ENCODE assay signal across 18 mouse cellular contexts in the genomic region with DNA sequence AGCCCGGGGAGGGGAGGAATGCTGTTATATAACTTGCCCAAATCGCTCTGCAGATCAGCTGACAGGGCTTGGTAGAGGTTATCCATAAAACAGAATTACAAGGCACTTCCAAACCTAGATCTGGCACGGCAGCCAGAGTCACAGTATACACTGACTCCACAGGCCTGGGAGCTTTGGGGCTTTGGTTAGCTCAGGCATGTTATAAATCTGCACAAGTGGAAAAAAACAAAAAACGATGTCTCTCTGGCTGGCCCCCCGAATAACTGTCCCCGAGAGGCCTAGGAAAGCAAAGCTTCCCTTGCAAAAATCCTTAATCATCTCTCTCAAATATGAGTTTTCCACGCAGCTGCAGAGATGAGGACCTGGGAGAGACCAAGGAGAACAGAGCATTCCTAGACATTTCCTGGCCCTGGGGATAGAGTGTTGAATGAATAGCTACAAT.
DNase-seq lines count a peak whose midpoint lies in the region; ATAC-seq and TF ChIP-seq lines count a peak whose summit lies in the region.
"Had no signal": no experiment of that assay in that cellular context is flagged by ENCODE, and none has a peak within 500 bp of the region (broad histone marks: within the 10 kb centered on the region; RNA-seq: fewer than 3 reads in every experiment).

No protein-coding gene starts in this region.

- no peaks in the 10 kb centered on the region for H3K27me3 ChIP-seq in heart, embryonic 15.5 days
- H3K27me3 ChIP-seq in C2C12 (ENCODE audit: control insufficient read depth, insufficient read depth, insufficient read length), result no peaks in the 10 kb centered on the region
- H3K27me3 ChIP-seq in limb, embryonic 15.5 days, result no peaks in the 10 kb centered on the region
- no peaks in the 10 kb centered on the region for H3K27me3 ChIP-seq in midbrain, embryonic 14.5 days (ENCODE audit: control insufficient read depth, insufficient read depth, low read length)
- H3K27me3 ChIP-seq: Patski had no signal

- H3K79me2 ChIP-seq in C2C12 (ENCODE audit: control insufficient read depth, insufficient read depth), result no peaks in the 10 kb centered on the region

- no peaks in the 10 kb centered on the region for H3K9me3 ChIP-seq in heart, embryonic 15.5 days (replicated peaks)
- no peaks in the 10 kb centered on the region for H3K9me3 ChIP-seq in limb, embryonic 15.5 days
- no peaks in the 10 kb centered on the region for H3K9me3 ChIP-seq in midbrain, embryonic 14.5 days (ENCODE audit: control insufficient read depth, low read length)
- H3K9me3 ChIP-seq: hindbrain, embryonic 10.5 days; megakaryocyte, embryonic 14.5 days had no signal

- H3K4me1 ChIP-seq in heart, embryonic 15.5 days (replicated peaks), result peaks cover 41% of the 10 kb centered on the region
- peaks cover 51% of the 10 kb centered on the region for H3K4me1 ChIP-seq in limb, embryonic 15.5 days
- H3K4me1 ChIP-seq in midbrain, embryonic 14.5 days (ENCODE audit: control insufficient read depth, insufficient read depth, low read length), result peaks cover 7% of the 10 kb centered on the region; the same call in 1 of the 2 replicates

- peak overlapping the region; percentile 81 for H3K27ac ChIP-seq in heart, embryonic 15.5 days
- peak overlapping the region; percentile 85 for H3K27ac ChIP-seq in limb, embryonic 15.5 days
- no peak overlapping the region for H3K27ac ChIP-seq in midbrain, embryonic 14.5 days (replicated peaks; ENCODE audit: low read depth, low read length)
- H3K27ac ChIP-seq: hindbrain, embryonic 10.5 days; liver, embryonic 14.5 days had no signal

- H3ac ChIP-seq in C2C12 (ENCODE audit: control insufficient read depth, insufficient read length, low read depth), result no peak overlapping the region

- 65% methylated on average over 7 of the region's 7 CpGs for WGBS in heart, embryonic 15.5 days
- WGBS in limb, embryonic 15.5 days, result 16% methylated on average over 7 of the region's 7 CpGs
- WGBS in midbrain, embryonic 14.5 days, result 81% methylated on average over 7 of the region's 7 CpGs

- no peak overlapping the region for H3K4me2 ChIP-seq in heart, embryonic 15.5 days
- H3K4me2 ChIP-seq in limb, embryonic 15.5 days, result no peak overlapping the region
- H3K4me2 ChIP-seq in midbrain, embryonic 14.5 days (ENCODE audit: low read length), result no peak overlapping the region

- ATAC-seq in heart, embryonic 15.5 days (replicated peaks; ENCODE audit: insufficient number of reproducible peaks, insufficient read depth, low FRiP score, low read depth), result no peak
- ATAC-seq in limb, embryonic 15.5 days (ENCODE audit: insufficient number of reproducible peaks, low FRiP score, low TSS enrichment, low read depth), result peak; percentile 78
- no peak for ATAC-seq in midbrain, embryonic 14.5 days (ENCODE audit: low FRiP score, low TSS enrichment)
- ATAC-seq: forebrain, postnatal 0 days had no signal

- no peaks in the 10 kb centered on the region for H3K36me3 ChIP-seq in heart, embryonic 15.5 days
- H3K36me3 ChIP-seq in C2C12 (ENCODE audit: control insufficient read depth, insufficient read depth), result no peaks in the 10 kb centered on the region
- H3K36me3 ChIP-seq in limb, embryonic 15.5 days, result no peaks in the 10 kb centered on the region
- no peaks in the 10 kb centered on the region for H3K36me3 ChIP-seq in midbrain, embryonic 14.5 days (ENCODE audit: control insufficient read depth, insufficient read depth, low read length)
- H3K36me3 ChIP-seq: hindbrain, embryonic 10.5 days had no signal

- no peak for DNase-seq in heart, adult 8-10 months (ENCODE audit: low spot score)
- DNase-seq in gastrocnemius, adult 18-20 months (ENCODE audit: low spot score), result peak; percentile 64
- no peak for DNase-seq in lung, postnatal 14 days
- DNase-seq in yolk sac, embryonic 10.5 days (ENCODE audit: low spot score), result no peak
- DNase-seq in midbrain, embryonic 14.5 days, result no peak
- DNase-seq: adrenal gland, adult 2 months; embryo, embryonic 11 days; forebrain, postnatal 0 days; kidney, adult 9 months; right cerebral cortex, postnatal 25 days; thymus, postnatal 36 days had no signal

- no peak overlapping the region for H3K9ac ChIP-seq in heart, embryonic 15.5 days
- no peak overlapping the region for H3K9ac ChIP-seq in limb, embryonic 15.5 days
- H3K9ac ChIP-seq in midbrain, embryonic 14.5 days (replicated peaks; ENCODE audit: low read length), result no peak overlapping the region
- H3K9ac ChIP-seq: forebrain, postnatal 0 days; liver, embryonic 14.5 days had no signal

- no peak for TF ChIP-seq CTCF in C2C12 (IDR thresholded peaks at IDR 0.05; ENCODE audit: control insufficient read depth, insufficient read depth, insufficient read length)

- no peak overlapping the region for H3K4me3 ChIP-seq in heart, embryonic 15.5 days
- H3K4me3 ChIP-seq in C2C12 (ENCODE audit: insufficient read depth, poor library complexity, severe bottlenecking), result no peak overlapping the region
- no peak overlapping the region for H3K4me3 ChIP-seq in limb, embryonic 15.5 days
- no peak overlapping the region for H3K4me3 ChIP-seq in midbrain, embryonic 14.5 days (replicated peaks; ENCODE audit: low read depth, low read length)
- H3K4me3 ChIP-seq: hindbrain, embryonic 10.5 days; megakaryocyte, embryonic 14.5 days had no signal

- H3K79me3 ChIP-seq in C2C12 (ENCODE audit: low read depth), result no peaks in the 10 kb centered on the region

TF ChIP-seq in C2C12, 6 proteins besides CTCF, POLR2A, EP300 and RAD21:
- TF ChIP-seq CEBPB (IDR thresholded peaks at IDR 0.05; ENCODE audit: low read depth) (no peak), USF1 (IDR thresholded peaks at IDR 0.05; ENCODE audit: low read depth) (peak; percentile 54)
